Mouse (Mus musculus) heart, postnatal 36 days (tissue): Measurements from ENCODE around the gene Gpr135. TPM values are rescaled to one million over a fixed set of nuclear protein-coding genes. Genes with fewer than 3 reads are reported as not detected.

Experiments
- DNase-seq, 2 experiments: peaks; one replicate each; pipeline ENCODE4 v3.0.0; 2021 to 2022
- intact Hi-C: fragments of 180-260 bp; cut with DNase I; formaldehyde crosslinking; loops from one replicate; pipeline ENCODE4 v1.15.1; 2025
- total RNA-seq, 2 experiments: library from RNA; stranded (reverse); gene quantifications; 2 replicates each; pipeline ENCODE4 v1.2.3; 2021

Gene Gpr135
- under 1 TPM; 0.41 to 0.42 TPM for total RNA-seq

DNA sequence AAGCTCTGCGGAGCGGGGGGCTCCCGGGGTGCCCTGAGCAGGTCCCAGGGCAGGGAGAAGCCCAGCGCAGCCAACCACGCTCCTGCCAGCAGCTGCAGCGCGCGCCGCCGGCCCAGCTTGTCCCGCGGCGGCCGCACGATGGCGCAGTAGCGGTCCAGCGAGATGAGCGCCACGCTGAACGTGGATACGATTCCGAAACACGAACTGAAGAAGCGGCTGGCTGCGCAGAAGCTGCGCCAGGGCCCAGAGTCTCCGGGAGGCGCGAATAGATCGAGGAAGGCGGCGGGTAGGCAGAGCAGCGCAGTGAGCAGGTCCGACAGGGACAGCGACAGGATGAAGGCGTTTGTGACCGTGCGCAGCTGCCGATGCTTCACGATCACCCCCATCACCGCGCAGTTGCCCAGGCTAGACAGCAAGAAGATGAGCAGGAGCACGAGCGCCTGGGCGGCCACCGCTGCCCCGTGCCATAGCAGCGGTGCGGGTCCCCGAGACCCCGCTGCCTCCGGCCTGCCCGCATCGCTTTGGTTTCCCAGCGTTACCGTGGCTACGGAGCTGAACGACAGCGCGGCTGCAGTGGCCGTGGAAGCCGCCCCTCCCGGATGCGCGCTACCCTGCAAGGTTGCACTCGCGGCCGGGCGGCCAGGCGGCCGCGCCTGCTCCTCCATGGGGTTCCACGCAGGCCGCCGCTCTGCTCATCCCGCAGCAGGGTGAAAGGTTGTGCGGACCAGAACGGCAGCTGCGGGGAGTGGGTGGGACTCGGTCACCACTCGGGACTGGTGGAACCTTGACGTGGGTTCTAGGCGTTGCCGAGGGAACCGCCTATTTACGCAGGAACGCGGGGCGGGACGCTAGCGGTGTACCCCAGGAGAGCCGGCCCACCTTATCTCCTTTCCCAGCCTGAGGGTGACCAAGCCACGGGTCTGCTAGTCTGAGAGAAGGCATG, at the start of gene Gpr135:
Gene Gpr135 (minus strand): TSS at position 799 of the 943 bp plus-strand sequence.
- intact Hi-C loops = loop anchor here (2.0 kb wide), 1 partner anchor 14 kb away; the partner anchor contains the start of genes Jkamp and L3hypdh
- DNase-seq = peak; percentile 88 to 89

- intact Hi-C loops = no loop called here
- no peak for DNase-seq
These were observed 44.9 kb upstream of the Gpr135 start for GRCm38 (mm10) chr12:72115686-72116345.

GRCm38 (mm10) chr12:72115126-72115525, 44.2 kb upstream of the Gpr135 start:
- intact Hi-C loops = no loop called here
- peak in 1 of 2 experiments; percentile 6 for DNase-seq

GRCm38 (mm10) chr12:72104525-72105281, 33.8 kb upstream of the Gpr135 start:
- intact Hi-C loops = loop anchor here (1.0 to 10.0 kb wide), 3 partner anchors 141 to 870 kb away; no protein-coding TSS in a partner anchor
- DNase-seq = peak; percentile 68 to 72

DNA sequence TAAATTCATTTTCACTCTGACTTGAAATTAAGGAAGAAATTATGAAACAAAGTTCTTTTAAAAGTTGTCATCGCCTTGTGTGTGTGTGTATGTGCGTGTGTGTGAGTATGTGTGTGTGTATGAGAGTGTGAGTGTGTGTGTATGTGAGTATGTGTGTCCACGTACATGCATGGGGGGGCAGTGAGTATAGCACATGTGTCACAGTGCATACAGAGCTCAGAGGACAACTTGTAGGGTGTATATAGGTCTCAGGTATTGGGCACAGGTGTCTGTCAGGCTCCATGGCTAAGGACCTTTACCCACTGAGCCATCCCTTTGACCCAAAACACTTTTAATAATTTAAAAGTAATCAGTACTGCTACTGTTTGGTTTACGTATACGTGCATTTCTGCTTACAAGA, 33.1 kb upstream of the Gpr135 start:
- no peak for DNase-seq
- intact Hi-C loops = loop anchor here (1.0 to 10.0 kb wide), 3 partner anchors 141 to 871 kb away; no protein-coding TSS in a partner anchor

DNA sequence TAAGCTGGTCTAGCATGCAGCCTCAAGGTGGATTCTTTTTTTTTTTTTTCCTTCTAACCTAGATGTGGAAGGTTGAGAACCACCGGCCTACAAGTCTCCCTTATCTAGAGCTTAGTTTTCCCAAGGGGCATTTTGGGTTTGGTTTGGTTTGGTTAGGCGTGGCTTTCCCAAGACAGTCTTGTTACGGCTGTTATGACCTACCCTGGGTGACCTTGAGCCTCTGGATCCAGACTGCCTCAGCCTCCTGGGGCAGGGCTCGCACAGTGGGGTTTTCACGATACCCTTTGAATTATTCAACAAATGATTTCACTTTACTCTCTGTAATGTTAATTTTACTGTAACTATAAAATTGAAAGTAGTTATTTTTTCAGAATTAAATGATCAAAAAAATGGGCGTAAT, 31.9 kb upstream of the Gpr135 start:
- DNase-seq = no peak
- intact Hi-C loops = loop anchor here (10.0 kb wide), 1 partner anchor 872 kb away; no protein-coding TSS in a partner anchor

DNA sequence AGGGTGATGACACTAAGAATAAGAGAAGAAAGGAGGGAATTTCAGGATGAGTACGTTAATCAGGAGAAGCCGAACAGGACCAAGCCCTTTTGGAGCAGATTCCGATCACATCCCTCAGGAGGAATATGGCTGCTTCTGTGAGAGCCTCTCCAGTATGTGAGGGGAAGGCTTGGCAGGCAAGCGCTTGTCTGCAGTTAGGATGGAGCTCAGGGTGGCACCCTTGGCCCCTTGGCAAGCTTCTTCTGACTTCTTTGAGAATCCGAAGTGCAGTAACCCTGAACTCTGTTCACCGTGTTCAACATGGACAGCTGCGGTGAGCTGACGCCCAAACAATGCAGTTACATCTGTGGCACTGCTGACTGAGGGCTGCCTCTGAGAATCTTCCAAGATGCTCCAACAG, 26.0 kb upstream of the Gpr135 start:
- DNase-seq = no peak
- intact Hi-C loops = no loop called here

- DNase-seq = no peak
- intact Hi-C loops = loop anchor here (10.0 kb wide), 1 partner anchor 445 kb away; the partner anchor contains the start of gene Pcnx4
These were observed 18.9 kb upstream of the Gpr135 start for GRCm38 (mm10) chr12:72089802-72090201.

DNA sequence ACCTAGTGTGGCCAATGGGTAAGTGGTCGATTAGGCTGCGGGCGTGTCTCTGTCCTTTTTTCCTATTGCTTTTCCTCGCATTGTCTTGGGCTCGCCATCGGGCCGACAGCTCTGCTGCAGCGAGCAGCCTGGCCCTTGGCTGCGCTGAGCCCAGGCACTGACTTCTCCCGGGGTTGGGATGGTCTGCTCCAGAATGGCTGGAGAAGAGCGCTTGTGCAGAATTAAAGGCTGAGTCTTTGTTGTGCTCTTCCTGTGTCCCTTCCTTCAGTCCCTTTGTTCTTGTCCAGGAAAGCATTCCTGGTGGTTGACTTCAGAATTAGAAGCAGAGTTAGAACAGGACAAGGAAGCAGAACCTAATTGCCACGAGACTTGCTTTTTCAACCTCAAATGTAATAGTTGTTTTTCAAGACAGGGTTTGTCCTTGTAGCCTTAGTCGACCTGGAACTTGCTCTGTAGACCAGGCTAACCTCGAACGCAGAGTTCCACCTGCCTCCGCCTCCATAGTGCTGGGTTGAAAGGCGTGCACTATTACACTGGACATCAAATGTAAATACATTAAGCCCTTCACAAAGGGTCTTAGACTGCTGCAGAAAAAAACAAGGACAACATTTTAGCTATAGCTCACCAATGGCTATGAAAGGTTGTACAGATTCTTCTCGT, 15.4 kb upstream of the Gpr135 start:
- DNase-seq = no peak
- intact Hi-C loops = loop anchor here (10.0 kb wide), 1 partner anchor 449 kb away; the partner anchor contains the start of gene Pcnx4

- peak; percentile 98 for DNase-seq
- intact Hi-C loops = loop anchor here (2.0 to 10.0 kb wide), 2 partner anchors 15 to 449 kb away; partner anchors contain the start of genes Gpr135 and Pcnx4
These were observed 14.6 kb upstream of the Gpr135 start, which contains the start of the genes L3hypdh and Jkamp for GRCm38 (mm10) chr12:72085329-72086165. L3hypdh (minus strand) TSS chr12:72085439. Jkamp (plus strand) TSS chr12:72085589.

DNA sequence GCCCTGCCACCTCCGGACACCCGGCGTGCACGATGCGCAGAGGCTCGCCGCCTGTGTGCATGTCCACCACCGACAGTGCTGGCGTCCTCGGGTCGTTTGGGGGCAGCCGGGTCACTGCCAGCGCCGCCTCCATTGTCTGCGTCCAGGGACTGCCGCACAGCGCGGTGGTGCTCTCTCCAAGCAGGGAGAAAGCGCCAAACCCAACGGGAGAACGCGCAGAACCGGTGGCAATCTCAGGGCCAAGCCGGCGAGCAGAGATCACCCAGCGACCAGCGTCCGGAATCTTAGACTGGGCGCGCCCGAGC, 14.1 kb upstream of the Gpr135 start:
- DNase-seq = no peak
- intact Hi-C loops = loop anchor here (2.0 to 10.0 kb wide), 2 partner anchors 14 to 450 kb away; partner anchors contain the start of genes Gpr135 and Pcnx4

DNA sequence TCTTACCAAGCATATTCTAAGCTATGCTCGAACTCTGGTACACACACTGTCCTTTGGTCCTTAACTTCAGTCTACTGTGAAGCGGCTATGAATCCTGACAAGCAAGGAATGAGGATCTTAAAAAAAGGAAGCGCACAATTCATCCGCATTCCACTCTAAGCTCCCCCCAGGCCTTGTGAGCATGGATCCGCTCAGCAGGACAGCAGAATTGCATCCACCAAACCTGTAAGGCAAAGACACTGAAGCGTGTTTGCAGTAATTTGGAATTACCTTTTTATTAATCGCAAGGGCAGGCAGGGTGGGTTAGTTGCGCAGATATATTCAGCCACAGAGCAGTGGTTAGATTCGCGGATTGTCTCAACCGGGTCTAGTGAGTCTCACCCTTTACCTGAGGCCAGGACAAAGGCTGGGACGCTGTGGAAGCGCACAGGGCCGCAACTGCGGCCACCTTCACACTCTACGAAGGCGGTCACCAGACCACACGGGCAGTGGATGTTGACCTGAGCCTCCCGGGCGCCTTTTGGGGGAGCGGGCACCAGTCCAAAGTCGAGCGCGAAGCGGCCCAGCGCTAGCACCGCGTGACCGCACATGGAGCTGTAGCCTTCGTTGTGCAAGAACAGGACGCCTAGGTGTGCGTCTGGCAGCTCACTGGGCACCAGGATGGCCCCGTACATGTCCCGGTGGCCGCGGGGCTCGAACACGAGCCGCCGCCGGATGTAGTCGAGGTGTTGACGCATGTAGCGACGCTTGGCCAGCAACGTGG, 13.5 kb upstream of the Gpr135 start:
- intact Hi-C loops = loop anchor here (2.0 to 10.0 kb wide), 2 partner anchors 14 to 450 kb away; partner anchors contain the start of genes Gpr135 and Pcnx4
- DNase-seq = no peak

GRCm38 (mm10) chr12:72083265-72083664, 12.3 kb upstream of the Gpr135 start:
- no peak for DNase-seq
- intact Hi-C loops = loop anchor here (10.0 kb wide), 1 partner anchor 452 kb away; the partner anchor contains the start of gene Pcnx4

DNA sequence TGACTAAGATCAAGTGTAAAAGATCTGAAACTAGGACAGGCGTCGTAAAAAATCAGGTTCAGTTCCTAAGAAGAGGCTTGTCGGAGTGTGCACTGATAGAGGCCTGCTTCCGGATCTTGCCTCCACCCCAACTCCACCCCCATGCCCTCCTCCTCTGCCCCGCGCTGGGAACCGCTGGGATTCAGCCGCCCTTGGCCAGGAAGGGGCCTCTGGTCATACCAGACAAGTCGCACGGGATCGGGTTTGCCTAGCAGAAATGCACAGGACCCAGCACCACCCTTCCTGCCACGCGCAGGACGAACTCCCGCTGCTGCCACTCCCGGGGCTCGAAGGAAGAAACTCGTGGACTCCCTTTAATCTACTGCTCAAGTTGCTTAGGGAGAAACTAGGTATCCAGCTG, 11.4 kb upstream of the Gpr135 start:
- DNase-seq = peak; percentile 11 to 16
- intact Hi-C loops = loop anchor here (10.0 kb wide), 1 partner anchor 452 kb away; the partner anchor contains the start of gene Pcnx4

DNA sequence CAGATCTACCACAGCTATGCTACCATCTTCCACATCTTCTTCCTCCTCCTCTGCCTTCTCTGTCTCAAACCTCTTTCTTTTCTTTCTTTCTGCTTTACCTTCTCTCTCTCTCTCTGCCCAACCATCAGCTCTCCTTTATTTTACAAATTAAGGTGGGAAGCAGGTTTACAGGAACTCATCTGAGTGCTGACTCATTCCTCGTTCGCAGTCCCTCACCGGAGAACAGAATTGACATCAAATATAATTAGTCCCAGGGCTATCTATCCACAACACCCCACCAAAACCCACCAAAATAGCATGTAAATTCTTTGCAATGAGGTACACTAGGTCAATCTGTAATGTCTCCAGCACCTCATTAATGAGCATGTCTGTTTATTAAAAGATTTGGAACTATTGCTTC, 11.0 kb upstream of the Gpr135 start:
- intact Hi-C loops = loop anchor here (10.0 kb wide), 1 partner anchor 453 kb away; the partner anchor contains the start of gene Pcnx4
- no peak for DNase-seq

DNA sequence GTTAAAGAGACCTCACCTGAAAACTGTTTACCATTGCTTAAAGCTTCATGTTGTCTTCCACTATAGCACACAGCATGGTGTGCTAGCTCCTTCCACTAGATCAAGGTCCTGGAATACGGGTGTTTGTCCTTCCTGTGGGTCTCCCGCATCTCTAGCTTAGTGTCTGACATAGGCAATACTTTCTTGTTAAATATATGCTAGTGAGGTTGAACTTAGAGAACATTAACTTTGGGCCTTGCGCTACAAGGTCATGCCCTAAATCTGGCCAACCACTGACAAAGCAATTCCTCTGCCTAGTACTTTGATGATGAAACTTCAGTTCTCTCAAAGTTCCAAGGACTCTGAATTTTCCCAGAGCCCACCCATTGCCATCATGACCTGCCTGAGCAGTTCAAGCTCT, 7.3 kb upstream of the Gpr135 start:
- intact Hi-C loops = no loop called here
- DNase-seq = no peak

DNA sequence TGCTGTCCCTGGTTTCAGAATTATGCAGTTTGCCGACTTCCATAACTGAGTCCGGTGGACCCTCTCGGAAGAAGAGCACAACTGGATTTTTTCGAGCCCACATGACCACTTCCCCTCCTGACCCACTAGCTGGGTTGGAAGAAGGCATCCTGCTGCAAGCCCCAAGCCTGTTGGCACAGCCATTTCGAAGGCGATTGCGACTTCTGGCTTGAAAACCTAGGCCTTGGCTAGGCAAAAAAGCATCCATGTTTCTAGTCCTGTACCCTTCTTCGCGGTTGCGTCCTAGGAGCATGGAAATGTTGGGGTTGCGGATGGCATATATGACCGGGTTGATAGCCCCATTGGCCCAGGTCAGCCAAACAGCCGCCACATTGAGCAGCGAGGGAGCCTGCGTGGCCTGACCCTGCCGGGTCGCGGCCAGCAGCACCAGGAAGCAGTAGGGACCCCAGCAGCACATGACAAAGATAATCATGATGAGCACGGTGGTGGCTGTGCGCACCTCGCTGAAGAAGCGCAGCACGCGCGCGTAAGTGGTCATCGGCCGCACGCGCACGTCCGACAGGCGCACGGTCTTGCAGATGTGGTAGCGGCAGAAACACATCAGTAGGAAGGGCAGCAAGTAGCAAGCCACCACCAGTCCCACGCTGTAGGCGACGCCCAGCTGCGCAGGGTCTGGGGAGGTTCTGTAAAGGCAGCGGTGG, 1.1 kb downstream of the Gpr135 start:
- intact Hi-C loops = loop anchor here (2.0 kb wide), 1 partner anchor 15 kb away; the partner anchor contains the start of genes Jkamp and L3hypdh
- no peak for DNase-seq
